Mouse (Mus musculus) right cerebral cortex, adult 2 months (tissue): ENCODE results near the gene Stard7.
"Not testable (repeated sequence)": the region's sequence is repeated elsewhere in the genome, so short reads cannot be mapped to it uniquely, and the experiment has no call there.

Experiments
- DNase-seq, 2 experiments: peaks; one replicate each; pipeline ENCODE4 v3.0.0; 2021 to 2022; ENCODE audit warnings: low spot score in 2 of 2

Stard7 gene

GRCm38 (mm10) chr2:127274590-127274989 is 4.6 kb downstream of the Stard7 start:
- DNase-seq, result no peak

- DNase-seq, result no peak
These were observed 5.7 kb downstream of the Stard7 start for GRCm38 (mm10) chr2:127275551-127276320.

- no peak for DNase-seq
These were observed 8.1 kb downstream of the Stard7 start for GRCm38 (mm10) chr2:127278162-127278561.

GRCm38 (mm10) chr2:127292250-127292649 is 22.2 kb downstream of the Stard7 start:
- no peak for DNase-seq

GRCm38 (mm10) chr2:127297001-127297805 is 27.2 kb downstream of the Stard7 start:
- DNase-seq, result no peak

- no peak for DNase-seq
These were observed 28.0 kb downstream of the Stard7 start for GRCm38 (mm10) chr2:127298056-127298455.

- no peak for DNase-seq
These were observed 30.7 kb downstream of the Stard7 start for GRCm38 (mm10) chr2:127300701-127301100.

- no peak for DNase-seq
These were observed 31.9 kb downstream of the Stard7 start for GRCm38 (mm10) chr2:127301883-127302282.

GRCm38 (mm10) chr2:127304192-127304591 is 34.2 kb downstream of the Stard7 start:
- not testable (repeated sequence) for DNase-seq

GRCm38 (mm10) chr2:127304609-127305210 is 34.7 kb downstream of the Stard7 start:
- no peak for DNase-seq

GRCm38 (mm10) chr2:127306123-127306522 is 36.1 kb downstream of the Stard7 start:
- DNase-seq, result no peak

- DNase-seq, result no peak
These were observed 37.2 kb downstream of the Stard7 start for GRCm38 (mm10) chr2:127307179-127307578.

- DNase-seq, result no peak
These were observed 38.6 kb downstream of the Stard7 start for GRCm38 (mm10) chr2:127308660-127309059.

GRCm38 (mm10) chr2:127310246-127310645 is 40.2 kb downstream of the Stard7 start:
- no peak for DNase-seq

- no peak for DNase-seq
These were observed 40.7 kb downstream of the Stard7 start for GRCm38 (mm10) chr2:127310685-127311084.

GRCm38 (mm10) chr2:127311193-127311592 is 41.2 kb downstream of the Stard7 start:
- DNase-seq, result no peak

GRCm38 (mm10) chr2:127312801-127313200 is 42.8 kb downstream of the Stard7 start:
- DNase-seq, result no peak

GRCm38 (mm10) chr2:127313878-127314277 is 43.9 kb downstream of the Stard7 start:
- DNase-seq, result no peak

- DNase-seq, result no peak
These were observed 44.6 kb downstream of the Stard7 start for GRCm38 (mm10) chr2:127314467-127315154.

- no peak for DNase-seq
These were observed 45.1 kb downstream of the Stard7 start for GRCm38 (mm10) chr2:127315155-127315470.

GRCm38 (mm10) chr2:127316431-127316830 is 46.4 kb downstream of the Stard7 start:
- no peak for DNase-seq

GRCm38 (mm10) chr2:127318136-127318535 is 48.1 kb downstream of the Stard7 start:
- no peak for DNase-seq
